Mouse (Mus musculus) embryonic facial prominence, embryonic 10.5 days (tissue): Measurements from ENCODE around the gene Ndrg3. TPM values are rescaled to one million over a fixed set of nuclear protein-coding genes. Genes with fewer than 3 reads are reported as not detected.
"Not testable (repeated sequence)": the region's sequence is repeated elsewhere in the genome, so short reads cannot be mapped to it uniquely, and the experiment has no call there.

Experiments
- DNase-seq: peaks from one replicate; pipeline ENCODE4 v3.0.0-alpha.2; 2017; ENCODE audit warnings: low spot score
- H3K27ac ChIP-seq: fragments of 300-500 bp; sonication (generic); replicated peaks from 2 replicates; pipeline ENCODE4 v1.5.1; 2016; ENCODE audit warnings: mild to moderate bottlenecking
- H3K27me3 ChIP-seq: fragments of 300-500 bp; sonication (generic); replicated peaks from 2 replicates; pipeline ENCODE4 v1.6.1; 2016; ENCODE audit warnings: low read depth, mild to moderate bottlenecking; ENCODE audit not compliant: poor library complexity, severe bottlenecking
- H3K36me3 ChIP-seq: fragments of 300-500 bp; sonication (generic); replicated peaks from 2 replicates; pipeline ENCODE4 v1.6.1; 2016; ENCODE audit warnings: mild to moderate bottlenecking, moderate library complexity
- H3K4me1 ChIP-seq: fragments of 300-500 bp; sonication (generic); 2 replicates; pipeline ENCODE4 v1.6.1; 2016
- H3K4me3 ChIP-seq: fragments of 300-500 bp; sonication (generic); 2 replicates; pipeline ENCODE4 v1.5.1; 2016; ENCODE audit warnings: mild to moderate bottlenecking, moderate library complexity
- H3K9me3 ChIP-seq: fragments of 300-500 bp; sonication (generic); 2 replicates; pipeline ENCODE4 v1.6.1; 2016; ENCODE audit warnings: mild to moderate bottlenecking
- WGBS: fragments of 180-500 bp; shearing (Covaris S2); methylation state at CpG from one replicate; pipeline ENCODE4 v1.1.7; 2016; 5-methylcytosine and 5-hydroxymethylcytosine counted together
- polyA plus RNA-seq: library from polyadenylated mRNA; unstranded; fragments of >200 nt; fragmentation: Nextera tagmentation; extraction: Ambion mirVana; gene quantifications from 2 replicates; pipeline ENCODE4 v1.2.1, GENCODE M21; 2016

Gene Ndrg3
- polyA plus RNA-seq, 1 experiment from 2014 or later = 41.1 TPM

DNA sequence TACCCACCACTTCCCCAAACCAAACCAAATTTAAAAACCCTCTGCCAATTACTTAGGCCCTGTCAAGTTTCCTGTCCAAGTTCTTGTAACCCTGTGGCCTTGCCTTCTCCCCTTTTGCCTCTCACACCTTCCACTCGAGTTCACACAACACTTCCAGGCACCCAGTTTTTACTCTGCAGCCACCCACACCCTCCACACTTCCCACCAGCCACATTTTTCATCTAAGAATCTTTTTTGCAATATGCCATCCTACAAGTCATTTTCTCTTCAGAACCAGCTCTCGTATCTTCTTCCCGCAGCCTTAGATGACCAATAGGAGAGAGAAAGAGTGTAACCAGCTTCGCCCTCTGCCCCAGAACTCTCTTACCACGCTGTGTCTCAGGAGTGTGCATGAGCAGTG lies 37.4 kb downstream of the Ndrg3 start:
- DNase-seq = no peak
- 87% methylated on average over 5 of the region's 5 CpGs for WGBS
- Histone ChIP-seq H3K27ac (no peak overlapping the region), H3K27me3 (no peaks in the 10 kb centered on the region), H3K36me3 (0 out of 2 replicates have a peak, but pooled peaks cover 6% of the 10 kb centered on the region), H3K4me1 (no peaks in the 10 kb centered on the region), H3K9me3 (no peaks in the 10 kb centered on the region), H3K4me3 (no peak overlapping the region)

DNA sequence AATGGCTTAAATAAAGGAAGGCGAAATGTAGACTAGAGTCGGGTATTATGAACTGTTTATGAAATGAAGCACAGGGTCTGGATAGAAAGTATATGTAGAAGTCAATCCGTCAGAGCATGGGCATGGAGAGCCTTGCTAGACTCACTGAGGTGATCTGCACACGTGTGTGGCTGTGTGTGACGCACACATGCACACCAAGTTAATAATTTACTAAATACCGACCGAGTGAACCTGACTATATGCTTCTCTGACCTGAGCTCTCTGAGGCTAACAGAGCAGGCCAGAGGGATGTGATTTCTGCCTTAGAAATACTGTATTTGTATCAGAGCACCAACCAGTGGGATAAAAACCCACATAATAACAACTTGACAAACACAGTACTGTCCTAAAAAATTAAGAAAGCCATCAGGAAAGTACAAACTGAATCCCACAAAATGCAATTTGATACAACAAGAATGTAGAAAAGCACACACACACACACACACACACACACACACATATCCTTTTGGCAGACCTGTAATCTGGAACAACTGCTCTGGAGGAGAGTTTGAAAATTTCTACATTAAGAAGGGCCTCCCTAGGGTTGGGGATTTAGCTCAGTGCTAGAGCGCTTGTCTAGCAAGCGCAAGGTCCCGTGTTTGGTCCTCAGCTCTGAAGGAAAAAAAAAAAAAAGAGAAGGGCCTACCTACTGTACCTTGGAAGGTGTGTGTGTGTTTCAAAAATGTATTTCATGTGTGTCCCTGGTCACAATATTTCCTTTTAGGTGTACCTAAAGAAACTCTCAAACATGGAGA lies 40.4 kb downstream of the Ndrg3 start:
- H3K4me1 ChIP-seq = no peaks in the 10 kb centered on the region
- no peak overlapping the region for H3K4me3 ChIP-seq
- H3K9me3 ChIP-seq = no peaks in the 10 kb centered on the region
- H3K36me3 ChIP-seq = peaks cover 21% of the 10 kb centered on the region
- 93% methylated on average over 10 of the region's 10 CpGs for WGBS
- DNase-seq = no peak
- H3K27ac ChIP-seq = no peak overlapping the region
- H3K27me3 ChIP-seq = no peaks in the 10 kb centered on the region

DNA sequence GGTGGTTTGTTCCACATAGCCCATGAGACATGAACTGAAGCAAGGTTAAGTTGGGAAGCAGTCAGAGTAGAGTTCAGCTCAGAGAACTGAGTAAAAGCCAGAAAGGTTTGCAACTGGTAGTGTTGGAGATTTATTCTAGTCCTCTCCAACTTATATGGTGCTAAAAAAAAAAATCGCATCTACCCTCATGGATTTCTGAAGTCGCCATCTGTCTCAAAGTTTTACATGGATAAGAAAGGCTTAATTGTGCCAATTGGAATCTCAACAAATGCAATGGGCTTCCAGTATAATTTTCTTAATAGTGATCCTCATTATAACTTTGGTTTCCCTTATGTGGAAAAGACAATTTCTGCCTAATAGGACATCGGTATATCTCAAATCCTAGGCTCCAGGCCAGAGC lies 41.0 kb downstream of the Ndrg3 start:
- H3K9me3 ChIP-seq = no peaks in the 10 kb centered on the region
- H3K4me3 ChIP-seq = no peak overlapping the region
- no peak overlapping the region for H3K27ac ChIP-seq
- no peak for DNase-seq
- H3K27me3 ChIP-seq = no peaks in the 10 kb centered on the region
- WGBS = 97% methylated on average over 3 of the region's 3 CpGs
- H3K4me1 ChIP-seq = no peaks in the 10 kb centered on the region
- H3K36me3 ChIP-seq = peaks cover 21% of the 10 kb centered on the region

DNA sequence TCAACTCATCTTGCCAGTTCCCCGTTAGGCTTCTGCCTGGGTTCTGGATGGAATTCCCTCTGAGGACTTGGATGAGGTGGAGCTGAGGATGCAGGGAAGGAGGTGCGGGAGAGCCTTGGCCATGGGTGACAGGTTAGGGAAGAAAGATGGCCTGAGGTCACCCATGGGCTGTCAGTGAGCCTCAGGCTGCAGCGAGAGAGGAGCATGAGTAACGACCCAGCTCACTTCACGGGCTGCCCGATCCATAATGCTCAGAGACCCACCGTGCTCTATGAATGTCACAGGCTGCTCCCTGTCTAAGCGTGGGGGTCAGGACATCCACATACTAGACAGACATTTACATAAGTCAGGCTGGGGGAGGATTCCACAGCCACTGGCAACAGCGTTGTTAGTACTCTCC lies 50.3 kb downstream of the Ndrg3 start:
- 88% methylated on average over 9 of the region's 9 CpGs for WGBS

DNA sequence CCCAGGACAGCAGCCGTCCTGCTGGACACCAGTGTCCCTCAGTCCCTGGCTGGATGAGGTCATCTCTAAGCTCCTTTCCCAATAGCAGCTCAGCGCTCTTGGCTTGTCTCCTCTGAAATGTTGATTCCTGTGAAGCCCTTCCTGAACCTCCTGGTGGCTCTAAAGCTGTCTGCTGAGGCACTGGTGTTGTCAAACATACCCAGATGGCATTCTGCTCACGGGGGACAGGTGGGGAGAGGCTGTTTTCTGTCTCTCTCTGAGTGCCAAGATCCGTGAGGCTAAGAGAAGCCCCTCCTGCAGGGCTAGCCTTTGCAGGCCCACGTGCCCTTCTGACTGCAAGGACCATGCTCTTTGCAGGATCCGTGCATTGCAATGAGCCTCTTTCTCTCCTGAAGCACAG lies 51.9 kb downstream of the Ndrg3 start:
- not testable (repeated sequence) for H3K9me3 ChIP-seq, H3K4me1 ChIP-seq, H3K4me3 ChIP-seq, H3K27me3 ChIP-seq, H3K27ac ChIP-seq, DNase-seq
- H3K36me3 ChIP-seq = peaks cover 14% of the 10 kb centered on the region; the same call in 1 of the 2 replicates
- WGBS = 76% methylated on average over 6 of the region's 6 CpGs

More for the DNA sequence above, 50.3 kb downstream of the Ndrg3 start:
- not testable (repeated sequence) for H3K27ac ChIP-seq, H3K4me1 ChIP-seq, H3K9me3 ChIP-seq, H3K4me3 ChIP-seq, DNase-seq, H3K27me3 ChIP-seq
- H3K36me3 ChIP-seq = peaks cover 14% of the 10 kb centered on the region; the same call in 1 of the 2 replicates

DNA sequence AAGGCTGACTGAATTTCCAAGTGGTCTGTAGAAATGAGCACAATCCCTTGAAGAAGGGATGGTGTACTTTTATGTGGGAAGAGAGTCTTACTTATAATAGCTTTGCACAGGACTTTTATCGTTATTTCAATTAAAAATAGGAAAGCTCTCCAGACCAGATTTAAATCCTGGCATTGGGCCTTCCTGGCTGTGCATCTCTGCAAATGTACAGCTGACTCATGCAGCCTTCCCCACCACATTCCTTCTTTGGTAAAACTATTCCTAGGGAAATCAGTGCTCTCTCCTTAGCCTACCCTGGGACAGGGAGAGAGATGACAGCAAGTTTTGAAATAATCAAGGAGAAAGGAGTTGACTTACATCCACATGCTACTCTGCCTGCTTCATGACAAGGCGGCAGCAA lies 54.1 kb downstream of the Ndrg3 start:
- WGBS = 90% methylated on average over 2 of the region's 2 CpGs
- H3K4me3 ChIP-seq = no peak overlapping the region
- H3K36me3 ChIP-seq = 0 out of 2 replicates have a peak, but pooled peaks cover 3% of the 10 kb centered on the region
- H3K9me3 ChIP-seq = no peaks in the 10 kb centered on the region
- no peak overlapping the region for H3K27ac ChIP-seq
- H3K4me1 ChIP-seq = no peaks in the 10 kb centered on the region
- H3K27me3 ChIP-seq = no peaks in the 10 kb centered on the region
- DNase-seq = no peak

DNA sequence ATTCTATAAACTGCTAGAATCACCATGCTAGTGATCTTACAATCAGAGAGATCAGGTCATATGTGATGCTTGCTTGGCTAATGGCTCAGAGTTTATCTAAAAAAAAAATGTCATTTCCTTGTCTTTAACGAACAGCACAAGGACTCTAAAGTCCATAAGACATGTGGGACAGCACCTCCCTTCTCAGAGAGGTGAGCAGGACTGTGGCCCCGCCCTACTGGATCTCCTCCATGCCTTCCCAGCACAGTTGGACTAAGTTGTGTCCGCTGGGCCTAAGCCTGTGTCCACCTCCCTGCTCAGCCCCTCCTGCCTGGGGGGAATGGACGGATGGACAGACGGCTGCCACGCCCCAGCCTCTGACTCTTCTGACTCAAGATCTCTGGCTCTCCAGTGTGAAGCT lies 56.9 kb downstream of the Ndrg3 start:
- Histone ChIP-seq H3K4me1 (no peaks in the 10 kb centered on the region), H3K27me3 (no peaks in the 10 kb centered on the region), H3K36me3 (peaks cover 14% of the 10 kb centered on the region), H3K27ac (no peak overlapping the region), H3K4me3 (no peak overlapping the region), H3K9me3 (no peaks in the 10 kb centered on the region)
- no peak for DNase-seq
- WGBS = 84% methylated on average over 6 of the region's 6 CpGs

DNA sequence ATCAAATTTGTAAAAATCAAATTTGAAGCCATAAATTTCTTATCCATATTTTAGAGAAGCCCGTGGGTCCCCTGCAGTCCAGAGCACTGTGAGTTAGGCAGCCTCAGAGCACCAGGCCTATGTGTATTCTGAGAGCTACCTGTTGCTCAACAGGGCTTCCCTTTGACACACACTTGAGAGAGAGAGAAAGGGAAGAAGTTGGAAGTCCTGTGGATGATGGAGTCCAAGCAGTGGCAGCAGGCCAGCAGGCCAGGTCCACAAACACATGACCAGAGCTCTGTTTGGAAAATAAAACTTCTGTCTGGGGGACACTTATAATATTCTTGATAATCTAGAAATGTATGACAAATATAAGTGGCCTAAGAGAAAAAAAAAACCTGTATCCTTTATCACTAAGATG lies 58.4 kb downstream of the Ndrg3 start:
- H3K36me3 ChIP-seq = peaks cover 17% of the 10 kb centered on the region
- no peak overlapping the region for H3K4me3 ChIP-seq
- no peaks in the 10 kb centered on the region for H3K9me3 ChIP-seq
- WGBS = 88% methylated on average over 1 of the region's 1 CpGs
- no peaks in the 10 kb centered on the region for H3K27me3 ChIP-seq
- DNase-seq = no peak
- no peak overlapping the region for H3K27ac ChIP-seq
- no peaks in the 10 kb centered on the region for H3K4me1 ChIP-seq

DNA sequence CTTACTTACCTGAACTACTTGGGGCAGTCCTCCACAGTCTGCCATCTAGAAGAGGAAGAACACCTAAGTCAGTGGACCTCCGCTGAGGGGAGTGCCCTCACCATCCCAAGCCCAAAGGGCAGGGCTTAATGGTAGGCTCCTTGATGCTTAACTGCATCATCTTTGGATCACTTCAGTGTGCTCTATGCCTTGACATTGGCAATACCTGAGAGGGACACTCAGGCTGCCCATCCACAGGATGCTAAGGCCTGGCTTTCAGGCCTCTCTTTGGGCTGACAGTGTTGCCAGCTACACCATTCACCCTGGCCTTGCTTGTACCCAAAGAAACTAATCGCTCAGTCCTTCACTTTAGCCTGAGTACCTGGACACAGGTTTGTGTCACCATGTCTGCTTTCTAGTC lies 60.4 kb downstream of the Ndrg3 start:
- H3K4me1 ChIP-seq = no peaks in the 10 kb centered on the region
- peaks cover 18% of the 10 kb centered on the region for H3K36me3 ChIP-seq
- no peaks in the 10 kb centered on the region for H3K27me3 ChIP-seq
- 92% methylated on average over 2 of the region's 2 CpGs for WGBS
- no peak overlapping the region for H3K4me3 ChIP-seq
- H3K27ac ChIP-seq = no peak overlapping the region
- no peaks in the 10 kb centered on the region for H3K9me3 ChIP-seq
- DNase-seq = no peak

DNA sequence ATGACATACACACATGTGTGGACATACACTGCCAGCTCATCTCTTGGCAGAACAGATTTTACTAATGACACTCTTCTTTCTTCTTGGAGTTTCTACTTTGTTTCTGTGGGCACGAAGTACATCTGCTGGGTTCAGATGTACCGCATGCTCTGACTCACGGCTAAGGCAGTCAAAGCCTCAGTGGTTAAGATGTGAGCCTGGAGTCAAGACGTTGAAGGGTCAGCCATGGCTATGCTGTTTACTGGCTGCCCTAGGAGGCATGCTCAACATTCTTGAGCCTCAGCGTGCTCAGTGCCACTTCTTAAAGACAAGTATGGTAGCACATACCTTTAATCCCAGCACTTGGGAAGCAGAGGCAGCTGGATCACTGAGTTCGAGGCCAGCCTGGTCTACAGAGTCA lies 61.3 kb downstream of the Ndrg3 start:
- Histone ChIP-seq H3K27me3 (no peaks in the 10 kb centered on the region), H3K4me3 (no peak overlapping the region), H3K4me1 (no peaks in the 10 kb centered on the region), H3K36me3 (peaks cover 22% of the 10 kb centered on the region), H3K9me3 (no peaks in the 10 kb centered on the region), H3K27ac (no peak overlapping the region)
- no peak for DNase-seq
- WGBS = 94% methylated on average over 6 of the region's 6 CpGs

DNA sequence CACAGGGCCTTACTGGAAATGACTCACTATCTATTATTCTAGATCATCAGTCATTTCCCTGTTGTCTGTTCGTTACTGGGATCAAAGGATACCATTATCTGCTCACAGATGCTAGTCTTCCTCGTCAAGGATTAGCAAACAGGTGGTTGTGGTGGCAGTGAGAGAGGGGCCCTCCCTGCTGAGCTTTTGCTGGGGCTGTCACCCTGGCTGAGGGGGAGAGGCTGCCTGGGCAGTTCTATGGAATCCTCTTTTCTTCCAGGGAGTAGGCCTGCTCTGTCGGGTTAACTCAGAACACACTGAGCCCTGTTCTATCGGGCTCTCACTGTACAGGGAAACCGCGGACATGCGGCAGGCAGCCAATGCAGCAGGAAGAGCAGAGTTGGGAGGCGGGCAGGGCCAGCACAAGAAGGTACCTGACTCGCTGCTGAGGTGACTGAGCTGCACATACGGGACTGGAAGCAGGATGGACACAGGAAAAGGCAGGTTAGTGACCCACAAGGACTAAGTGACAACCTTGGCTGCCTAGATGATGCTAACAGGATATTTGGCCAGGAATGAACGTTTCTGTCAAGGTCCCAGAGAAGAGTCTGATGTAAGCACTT lies 62.2 kb downstream of the Ndrg3 start:
- Histone ChIP-seq H3K36me3 (peaks cover 22% of the 10 kb centered on the region), H3K27me3 (no peaks in the 10 kb centered on the region), H3K9me3 (no peaks in the 10 kb centered on the region), H3K4me1 (0 out of 2 replicates have a peak, but pooled peaks cover 4% of the 10 kb centered on the region), H3K4me3 (no peak overlapping the region), H3K27ac (no peak overlapping the region)
- WGBS = 65% methylated on average over 11 of the region's 11 CpGs
- DNase-seq = no peak

DNA sequence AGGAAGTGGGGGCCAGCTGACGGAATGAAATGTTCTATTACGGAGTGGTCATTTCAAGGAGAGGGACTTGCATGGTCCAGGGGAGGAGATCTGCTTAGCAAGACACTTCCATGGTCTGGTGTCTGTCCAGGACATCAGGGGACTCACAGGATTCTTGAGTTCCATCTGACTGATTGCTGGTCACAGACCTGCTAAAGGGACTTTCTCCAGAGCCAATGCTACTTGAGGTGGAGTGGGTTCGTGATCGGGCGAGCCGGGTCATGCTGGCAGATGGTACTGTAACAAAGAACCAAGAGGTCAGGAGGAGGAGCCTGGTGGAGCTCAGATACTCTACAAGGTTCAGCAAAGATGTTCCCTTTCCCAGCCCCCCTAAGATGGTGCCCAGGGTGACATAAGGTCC lies 63.2 kb downstream of the Ndrg3 start:
- Histone ChIP-seq H3K4me3 (no peak overlapping the region), H3K9me3 (no peaks in the 10 kb centered on the region), H3K27me3 (no peaks in the 10 kb centered on the region), H3K4me1 (0 out of 2 replicates have a peak, but pooled peaks cover 4% of the 10 kb centered on the region), H3K27ac (no peak overlapping the region), H3K36me3 (peaks cover 22% of the 10 kb centered on the region)
- 89% methylated on average over 6 of the region's 6 CpGs for WGBS
- DNase-seq = no peak

DNA sequence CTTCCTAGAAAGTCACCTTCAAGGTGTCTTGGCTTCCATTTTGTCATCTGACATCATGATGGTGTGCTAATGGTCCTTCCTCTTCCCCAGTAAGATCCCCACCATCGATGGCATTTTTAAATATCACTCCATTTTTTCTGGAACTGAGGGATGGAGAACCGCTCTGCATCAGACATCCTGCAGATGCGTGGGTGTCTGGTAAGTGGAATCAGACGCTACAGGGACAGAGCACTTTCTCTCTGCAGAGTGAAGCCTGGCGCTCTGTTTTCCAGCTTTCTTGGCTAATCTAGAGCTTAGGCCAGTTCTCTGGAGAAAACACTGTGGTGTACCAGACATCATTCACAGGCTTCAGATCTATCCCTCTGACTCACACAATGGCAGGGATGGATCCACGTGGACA lies 64.2 kb downstream of the Ndrg3 start:
- H3K4me1 ChIP-seq = 0 out of 2 replicates have a peak, but pooled peaks cover 4% of the 10 kb centered on the region
- DNase-seq = no peak
- 87% methylated on average over 6 of the region's 6 CpGs for WGBS
- H3K9me3 ChIP-seq = no peaks in the 10 kb centered on the region
- H3K27me3 ChIP-seq = no peaks in the 10 kb centered on the region
- H3K36me3 ChIP-seq = peaks cover 22% of the 10 kb centered on the region
- no peak overlapping the region for H3K4me3 ChIP-seq
- no peak overlapping the region for H3K27ac ChIP-seq
